Mouse (Mus musculus): ENCODE measurements around the gene Prkd3. TPM values are rescaled to one million over a fixed set of nuclear protein-coding genes. Genes with fewer than 3 reads are reported as not detected.

Gene Prkd3
- polyA plus RNA-seq, 1 experiment from 2014 or later: 12.9 TPM

- Histone ChIP-seq H3K4me1 (no peaks in the 10 kb centered on the region), H3K9me3 (replicated peaks) (no peaks in the 10 kb centered on the region), H3K27ac (no peak overlapping the region), H3K4me3 (no peak overlapping the region), H3K27me3 (replicated peaks) (no peaks in the 10 kb centered on the region), H3K4me2 (no peak overlapping the region), H3K9ac (no peak overlapping the region), H3K36me3 (no peaks in the 10 kb centered on the region)
- 58% methylated on average over 5 of the region's 5 CpGs for WGBS (ENCODE audit: insufficient replicate concordance)
- no peak for ATAC-seq
Observed at GRCm38 (mm10) chr17:79031569-79031968, 11.0 kb upstream of the Prkd3 start.

GRCm38 (mm10) chr17:79029226-79029625, 8.6 kb upstream of the Prkd3 start:
- Histone ChIP-seq H3K4me1 (no peaks in the 10 kb centered on the region), H3K27me3 (replicated peaks) (no peaks in the 10 kb centered on the region), H3K36me3 (no peaks in the 10 kb centered on the region), H3K9ac (no peak overlapping the region), H3K4me3 (no peak overlapping the region), H3K9me3 (replicated peaks) (no peaks in the 10 kb centered on the region), H3K27ac (no peak overlapping the region), H3K4me2 (no peak overlapping the region)
- ATAC-seq: no peak
- WGBS (ENCODE audit: insufficient replicate concordance): 49% methylated on average over 3 of the region's 3 CpGs

DNA sequence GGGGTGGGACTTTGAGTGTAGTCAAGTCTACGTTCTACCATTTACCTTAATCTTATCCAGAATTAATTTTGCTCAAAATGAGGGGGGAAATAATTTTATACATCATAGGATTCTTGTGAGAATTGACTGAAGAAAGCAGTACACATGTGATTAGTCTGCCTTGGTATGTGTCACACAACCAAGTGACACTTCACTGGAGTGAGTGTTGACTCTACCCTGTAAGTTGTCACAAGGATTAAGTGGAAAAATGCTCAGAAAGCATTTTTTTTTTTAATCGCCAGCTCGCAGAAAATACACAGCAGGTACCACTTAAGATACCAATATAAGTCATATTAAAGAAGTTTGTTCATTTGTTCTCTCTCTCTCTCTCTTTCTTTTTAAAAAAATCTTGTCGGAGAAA, 3.9 kb upstream of the Prkd3 start:
- no peak overlapping the region for H3K27ac ChIP-seq
- no peaks in the 10 kb centered on the region for H3K36me3 ChIP-seq
- WGBS (ENCODE audit: insufficient replicate concordance): 71% methylated on average over 4 of the region's 4 CpGs
- peaks cover 12% of the 10 kb centered on the region for H3K4me1 ChIP-seq
- no peak for ATAC-seq
- H3K4me2 ChIP-seq: no peak overlapping the region
- peaks cover 13% of the 10 kb centered on the region for H3K27me3 ChIP-seq (replicated peaks)
- no peak overlapping the region for H3K9ac ChIP-seq
- no peaks in the 10 kb centered on the region for H3K9me3 ChIP-seq (replicated peaks)
- no peak overlapping the region for H3K4me3 ChIP-seq

GRCm38 (mm10) chr17:79022746-79023145, 2.1 kb upstream of the Prkd3 start:
- WGBS (ENCODE audit: insufficient replicate concordance): 20% methylated on average over 3 of the region's 3 CpGs
- peaks cover 13% of the 10 kb centered on the region for H3K27me3 ChIP-seq (replicated peaks)
- no peaks in the 10 kb centered on the region for H3K9me3 ChIP-seq (replicated peaks)
- no peak overlapping the region for H3K9ac ChIP-seq
- H3K27ac ChIP-seq: no peak overlapping the region
- no peaks in the 10 kb centered on the region for H3K36me3 ChIP-seq
- H3K4me3 ChIP-seq: no peak overlapping the region
- no peak for ATAC-seq
- no peak overlapping the region for H3K4me2 ChIP-seq
- peaks cover 30% of the 10 kb centered on the region for H3K4me1 ChIP-seq

DNA sequence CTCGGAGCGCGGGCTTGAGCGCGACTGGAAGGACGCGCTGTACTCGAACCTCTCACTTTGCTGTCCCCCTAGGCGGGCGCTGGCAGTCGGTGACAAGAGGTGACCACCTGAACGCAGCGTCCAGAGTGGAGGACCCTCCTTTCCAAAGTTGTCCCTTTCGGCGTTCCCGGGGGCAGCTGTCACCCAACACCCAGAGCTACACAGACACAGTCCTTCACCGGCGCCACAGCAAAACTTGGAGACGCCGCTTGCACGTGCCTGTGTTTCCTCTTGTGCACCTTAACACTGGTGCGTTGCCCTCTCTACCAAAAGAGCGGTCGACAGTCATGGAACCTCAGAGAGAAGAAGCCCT, 344 bp upstream of the Prkd3 start:
- H3K4me3 ChIP-seq: peak overlapping the region; percentile 75
- H3K9me3 ChIP-seq (replicated peaks): no peaks in the 10 kb centered on the region
- H3K9ac ChIP-seq: peak overlapping the region; percentile 81
- 2% methylated on average over 24 of the region's 24 CpGs for WGBS (ENCODE audit: insufficient replicate concordance)
- H3K27me3 ChIP-seq (replicated peaks): peaks cover 13% of the 10 kb centered on the region
- H3K4me1 ChIP-seq: peaks cover 39% of the 10 kb centered on the region
- peak overlapping the region; percentile 95 for H3K4me2 ChIP-seq
- H3K27ac ChIP-seq: no peak overlapping the region
- peak; percentile 40; the same call in 1 of the 2 replicates for ATAC-seq
- no peaks in the 10 kb centered on the region for H3K36me3 ChIP-seq

- peak overlapping the region; percentile 81 for H3K9ac ChIP-seq
- ATAC-seq: no peak
- H3K36me3 ChIP-seq: no peaks in the 10 kb centered on the region
- H3K9me3 ChIP-seq (replicated peaks): no peaks in the 10 kb centered on the region
- peak overlapping the region; percentile 95 for H3K4me2 ChIP-seq
- peaks cover 50% of the 10 kb centered on the region for H3K4me1 ChIP-seq
- peak overlapping the region; percentile 75 for H3K4me3 ChIP-seq
- 2% methylated on average over 18 of the region's 18 CpGs for WGBS (ENCODE audit: insufficient replicate concordance)
- H3K27ac ChIP-seq: peak overlapping the region; percentile 80
- peaks cover 13% of the 10 kb centered on the region for H3K27me3 ChIP-seq (replicated peaks)
Observed at GRCm38 (mm10) chr17:79019726-79020207, 849 bp downstream of the Prkd3 start.

DNA sequence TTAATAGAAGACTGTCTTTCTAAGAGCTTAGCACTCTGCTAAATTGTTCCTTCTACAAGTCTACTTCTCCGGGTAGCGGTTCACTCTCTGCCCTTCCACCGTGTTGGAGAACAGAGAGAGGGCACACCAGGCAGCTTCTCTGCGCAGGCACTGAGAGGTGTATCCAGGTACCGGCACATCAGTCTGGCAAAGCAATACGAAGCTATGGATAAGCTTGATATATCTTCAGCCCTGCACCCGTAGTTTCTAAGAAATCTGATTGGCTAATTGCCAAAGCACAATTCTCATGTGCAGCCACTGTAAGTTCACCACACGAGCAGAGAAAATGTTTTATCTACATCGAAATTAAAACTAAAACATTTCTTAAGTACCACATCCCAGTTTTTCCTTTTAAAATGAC, 2.2 kb downstream of the Prkd3 start:
- WGBS (ENCODE audit: insufficient replicate concordance): 63% methylated on average over 9 of the region's 9 CpGs
- H3K4me3 ChIP-seq: no peak overlapping the region
- H3K27ac ChIP-seq: no peak overlapping the region
- H3K4me1 ChIP-seq: peaks cover 59% of the 10 kb centered on the region
- peaks cover 13% of the 10 kb centered on the region for H3K27me3 ChIP-seq (replicated peaks)
- no peaks in the 10 kb centered on the region for H3K36me3 ChIP-seq
- no peak for ATAC-seq
- H3K9me3 ChIP-seq (replicated peaks): no peaks in the 10 kb centered on the region
- H3K9ac ChIP-seq: no peak overlapping the region
- peak overlapping the region; percentile 24 for H3K4me2 ChIP-seq

- Histone ChIP-seq H3K27ac (no peak overlapping the region), H3K4me2 (no peak overlapping the region), H3K4me1 (peaks cover 54% of the 10 kb centered on the region), H3K36me3 (peaks cover 21% of the 10 kb centered on the region), H3K9ac (no peak overlapping the region), H3K9me3 (replicated peaks) (no peaks in the 10 kb centered on the region), H3K27me3 (replicated peaks) (peaks cover 3% of the 10 kb centered on the region; the same call in 1 of the 2 replicates), H3K4me3 (no peak overlapping the region)
- ATAC-seq: no peak
- 42% methylated on average over 10 of the region's 10 CpGs for WGBS (ENCODE audit: insufficient replicate concordance)
Observed at GRCm38 (mm10) chr17:79015831-79016230, 4.8 kb downstream of the Prkd3 start.

- no peak overlapping the region for H3K9ac ChIP-seq
- peak; percentile 79 for ATAC-seq
- no peak overlapping the region for H3K27ac ChIP-seq
- no peaks in the 10 kb centered on the region for H3K9me3 ChIP-seq (replicated peaks)
- no peak overlapping the region for H3K4me3 ChIP-seq
- peak overlapping the region; percentile 10; the same call in 1 of the 2 replicates for H3K4me2 ChIP-seq
- H3K4me1 ChIP-seq: peaks cover 53% of the 10 kb centered on the region
- no peaks in the 10 kb centered on the region for H3K27me3 ChIP-seq (replicated peaks)
- WGBS (ENCODE audit: insufficient replicate concordance): 42% methylated on average over 2 of the region's 2 CpGs
- peaks cover 22% of the 10 kb centered on the region for H3K36me3 ChIP-seq
Observed at GRCm38 (mm10) chr17:79014911-79015685, 5.5 kb downstream of the Prkd3 start.

GRCm38 (mm10) chr17:79013625-79014024, 7.0 kb downstream of the Prkd3 start:
- H3K4me3 ChIP-seq: no peak overlapping the region
- H3K27ac ChIP-seq: no peak overlapping the region
- no peak overlapping the region for H3K4me2 ChIP-seq
- peaks cover 26% of the 10 kb centered on the region for H3K36me3 ChIP-seq
- ATAC-seq: no peak
- H3K9ac ChIP-seq: no peak overlapping the region
- no peaks in the 10 kb centered on the region for H3K27me3 ChIP-seq (replicated peaks)
- H3K9me3 ChIP-seq (replicated peaks): no peaks in the 10 kb centered on the region
- H3K4me1 ChIP-seq: peaks cover 38% of the 10 kb centered on the region
- WGBS (ENCODE audit: insufficient replicate concordance): 40% methylated on average over 2 of the region's 2 CpGs

DNA sequence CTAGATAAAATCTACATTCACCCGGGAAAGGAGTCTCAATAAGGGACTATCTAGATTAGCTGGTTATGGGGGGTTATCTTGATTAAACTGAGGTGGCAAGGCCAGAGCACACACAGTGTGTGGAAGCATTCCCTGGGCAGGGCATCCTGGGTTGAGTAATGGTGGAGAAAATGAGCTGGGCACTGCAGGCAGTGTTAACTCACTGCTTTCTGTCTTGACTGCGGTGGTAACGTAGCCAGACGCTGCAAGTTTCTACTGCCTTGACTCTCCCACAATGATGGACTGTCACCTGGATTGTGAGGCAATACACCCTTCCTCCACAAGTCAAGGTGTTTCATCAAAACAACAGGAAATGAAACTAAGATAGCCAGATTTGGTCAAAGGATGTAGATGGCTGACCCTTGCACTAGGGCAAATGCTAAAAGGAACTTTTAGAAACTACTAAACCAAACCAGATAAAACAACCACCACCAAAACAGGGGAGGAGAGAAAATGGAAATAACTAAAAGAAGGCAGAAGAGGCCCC, 20.8 kb downstream of the Prkd3 start:
- WGBS (ENCODE audit: insufficient replicate concordance): 78% methylated on average over 4 of the region's 4 CpGs
- H3K36me3 ChIP-seq: no peaks in the 10 kb centered on the region
- H3K27me3 ChIP-seq (replicated peaks): no peaks in the 10 kb centered on the region
- H3K4me3 ChIP-seq: no peak overlapping the region
- H3K9me3 ChIP-seq (replicated peaks): no peaks in the 10 kb centered on the region
- no peak overlapping the region for H3K9ac ChIP-seq
- ATAC-seq: no peak
- no peak overlapping the region for H3K27ac ChIP-seq
- peaks cover 14% of the 10 kb centered on the region for H3K4me1 ChIP-seq
- H3K4me2 ChIP-seq: no peak overlapping the region

DNA sequence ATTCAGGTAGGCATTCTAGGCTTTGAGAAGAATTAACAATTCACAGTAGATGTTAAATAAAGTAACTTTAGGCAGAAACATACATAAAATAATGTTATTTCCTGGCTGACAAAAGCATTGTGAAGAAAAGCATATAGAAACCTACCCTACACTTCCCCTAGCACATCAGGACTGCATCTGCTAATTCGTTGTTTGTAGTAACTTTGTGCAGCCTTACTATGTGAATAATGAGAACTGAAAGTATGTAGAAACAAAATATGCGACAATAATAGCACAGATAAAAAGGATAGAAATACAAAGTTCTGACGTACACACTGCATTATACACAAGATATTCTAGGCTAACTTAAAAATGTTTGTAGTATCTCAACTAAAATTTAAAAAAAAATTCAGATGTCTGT, 21.4 kb downstream of the Prkd3 start:
- no peak overlapping the region for H3K9ac ChIP-seq
- ATAC-seq: no peak
- no peak overlapping the region for H3K4me3 ChIP-seq
- no peak overlapping the region for H3K27ac ChIP-seq
- 77% methylated on average over 3 of the region's 3 CpGs for WGBS (ENCODE audit: insufficient replicate concordance)
- no peaks in the 10 kb centered on the region for H3K27me3 ChIP-seq (replicated peaks)
- no peak overlapping the region for H3K4me2 ChIP-seq
- H3K36me3 ChIP-seq: no peaks in the 10 kb centered on the region
- peaks cover 14% of the 10 kb centered on the region for H3K4me1 ChIP-seq
- no peaks in the 10 kb centered on the region for H3K9me3 ChIP-seq (replicated peaks)
